Mouse (Mus musculus): ENCODE measurements around the gene Zfand5.
"Not testable (repeated sequence)": the region's sequence is repeated elsewhere in the genome, so short reads cannot be mapped to it uniquely, and the experiment has no call there.

Zfand5 gene

GRCm38 (mm10) chr19:21271741-21272654 is at the start of gene Zfand5:
TSS of gene Zfand5 (plus strand) at chr19:21272278.
- peak; percentile 100 for DNase-seq

GRCm38 (mm10) chr19:21227131-21227530 is 44.9 kb upstream of the Zfand5 start:
- no peak for DNase-seq

GRCm38 (mm10) chr19:21227754-21228153 is 44.3 kb upstream of the Zfand5 start:
- DNase-seq, result no peak

- DNase-seq, result not testable (repeated sequence)
Observed at GRCm38 (mm10) chr19:21248730-21249129, 23.3 kb upstream of the Zfand5 start.

- DNase-seq, result no peak
Observed at GRCm38 (mm10) chr19:21253846-21254245, 18.2 kb upstream of the Zfand5 start.

- DNase-seq, result no peak
Observed at GRCm38 (mm10) chr19:21255920-21256319, 16.2 kb upstream of the Zfand5 start.

GRCm38 (mm10) chr19:21259453-21259852 is 12.6 kb upstream of the Zfand5 start:
- DNase-seq, result no peak

GRCm38 (mm10) chr19:21260280-21260679 is 11.8 kb upstream of the Zfand5 start:
- DNase-seq, result no peak

GRCm38 (mm10) chr19:21271186-21271585 is 892 bp upstream of the Zfand5 start:
- DNase-seq, result peak; percentile 25

- peak; percentile 89 for DNase-seq
Observed at GRCm38 (mm10) chr19:21272655-21273284, 692 bp downstream of the Zfand5 start.

GRCm38 (mm10) chr19:21273440-21273839 is 1.4 kb downstream of the Zfand5 start:
- DNase-seq, result no peak

- peak; percentile 61 for DNase-seq
Observed at GRCm38 (mm10) chr19:21274181-21274591, 2.1 kb downstream of the Zfand5 start.

GRCm38 (mm10) chr19:21274714-21275113 is 2.6 kb downstream of the Zfand5 start:
- DNase-seq, result no peak

- no peak for DNase-seq
Observed at GRCm38 (mm10) chr19:21276317-21276716, 4.2 kb downstream of the Zfand5 start.

- no peak for DNase-seq
Observed at GRCm38 (mm10) chr19:21286421-21287097, 14.5 kb downstream of the Zfand5 start.

- no peak for DNase-seq
Observed at GRCm38 (mm10) chr19:21297411-21297810, 25.3 kb downstream of the Zfand5 start.

GRCm38 (mm10) chr19:21301787-21302186 is 29.7 kb downstream of the Zfand5 start:
- DNase-seq, result no peak

GRCm38 (mm10) chr19:21307755-21308154 is 35.7 kb downstream of the Zfand5 start:
- DNase-seq, result no peak

GRCm38 (mm10) chr19:21310364-21310763 is 38.3 kb downstream of the Zfand5 start:
- not testable (repeated sequence) for DNase-seq

- DNase-seq, result no peak
Observed at GRCm38 (mm10) chr19:21315701-21316100, 43.6 kb downstream of the Zfand5 start.

GRCm38 (mm10) chr19:21319618-21320017 is 47.5 kb downstream of the Zfand5 start:
- DNase-seq, result no peak

GRCm38 (mm10) chr19:21325333-21325732 is 53.3 kb downstream of the Zfand5 start:
- DNase-seq, result no peak

GRCm38 (mm10) chr19:21328951-21329350 is 56.9 kb downstream of the Zfand5 start:
- DNase-seq, result no peak

Data from liver (tissue).